Mouse (Mus musculus) heart, adult 11 months (tissue): ENCODE measurements around the gene Zfyve19.

Experiments used
- DNase-seq: peaks from one replicate; pipeline ENCODE4 v3.0.0; 2022

The Zfyve19 gene

DNA sequence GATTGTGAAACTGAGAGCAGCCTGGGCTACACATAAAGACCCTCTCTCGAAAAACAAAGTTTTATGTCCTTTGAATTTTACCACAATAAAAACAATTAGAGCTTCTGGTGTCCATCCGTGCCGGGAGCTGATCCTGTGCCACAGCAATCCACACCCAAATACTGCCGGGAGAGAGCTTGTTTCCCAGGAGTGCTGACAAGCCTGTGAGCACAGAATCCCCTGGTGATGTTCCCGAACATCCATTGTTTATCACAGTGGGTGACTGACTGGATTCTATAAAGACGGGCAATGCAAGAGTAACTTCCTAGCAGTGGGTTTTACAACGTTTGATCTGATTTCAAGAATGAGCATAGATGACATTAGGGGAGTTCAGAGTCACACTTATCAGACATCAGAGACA lies 46.6 kb downstream of the Zfyve19 start:
- no peak for DNase-seq

DNA sequence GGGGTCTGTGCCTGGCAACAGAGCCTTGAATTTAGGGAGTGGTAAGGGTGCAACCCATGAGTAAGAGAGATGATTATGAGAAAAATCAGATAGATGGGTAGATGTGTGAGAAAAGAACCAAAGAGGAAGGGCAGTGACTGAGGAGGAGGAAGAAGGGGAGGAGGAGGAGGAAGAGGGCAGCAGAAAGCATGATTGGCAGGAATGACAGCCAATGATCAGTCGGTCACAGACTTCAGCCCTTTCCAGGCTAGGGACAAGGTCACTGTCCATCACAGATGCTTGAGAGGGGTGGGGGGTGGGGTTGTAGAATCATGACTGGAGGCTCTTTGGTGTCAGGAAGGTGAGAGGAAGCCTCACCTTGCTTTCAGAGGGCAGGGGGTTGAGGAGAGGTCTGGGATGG lies 52.1 kb downstream of the Zfyve19 start:
- DNase-seq = no peak

DNA sequence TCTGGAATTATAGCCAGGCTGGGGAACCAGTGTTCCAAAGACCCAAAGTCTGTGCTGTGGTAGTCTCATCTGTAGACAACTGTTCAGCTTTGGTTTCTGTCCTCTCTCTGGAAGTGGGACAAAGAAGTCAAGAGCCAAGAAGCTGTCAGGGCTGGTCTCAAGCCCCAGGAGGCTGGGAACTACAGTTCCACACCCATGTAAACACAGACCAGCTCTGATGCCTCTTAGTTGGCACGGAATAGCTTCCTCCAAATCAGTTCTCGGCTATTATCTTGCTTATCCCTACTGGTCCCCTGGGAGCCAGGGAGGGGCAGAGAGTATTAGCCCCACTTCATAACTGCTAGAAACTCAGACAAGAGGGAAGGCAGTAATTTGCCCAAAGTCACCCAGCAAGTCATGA lies 52.9 kb downstream of the Zfyve19 start:
- DNase-seq = no peak

DNA sequence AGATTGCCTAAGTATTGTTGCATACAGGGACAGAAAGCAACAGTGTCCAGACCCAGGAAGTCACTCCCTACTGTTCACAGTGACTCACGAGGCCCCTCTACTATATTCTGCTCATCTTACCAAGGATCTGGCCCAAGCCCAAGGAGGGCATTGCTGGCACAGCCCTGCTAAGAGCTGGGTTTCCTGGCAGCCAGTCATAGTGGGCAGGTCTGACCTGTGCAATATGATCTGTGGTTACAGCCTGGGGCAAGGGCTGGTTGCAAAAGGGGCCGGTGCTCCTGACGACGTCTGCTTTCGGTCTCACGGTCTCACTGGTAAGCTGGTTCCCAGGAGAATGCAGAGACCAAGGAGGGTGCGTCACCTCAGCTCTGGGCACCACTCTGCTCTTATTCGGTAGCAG lies 54.6 kb downstream of the Zfyve19 start:
- DNase-seq = peak; percentile 95

DNA sequence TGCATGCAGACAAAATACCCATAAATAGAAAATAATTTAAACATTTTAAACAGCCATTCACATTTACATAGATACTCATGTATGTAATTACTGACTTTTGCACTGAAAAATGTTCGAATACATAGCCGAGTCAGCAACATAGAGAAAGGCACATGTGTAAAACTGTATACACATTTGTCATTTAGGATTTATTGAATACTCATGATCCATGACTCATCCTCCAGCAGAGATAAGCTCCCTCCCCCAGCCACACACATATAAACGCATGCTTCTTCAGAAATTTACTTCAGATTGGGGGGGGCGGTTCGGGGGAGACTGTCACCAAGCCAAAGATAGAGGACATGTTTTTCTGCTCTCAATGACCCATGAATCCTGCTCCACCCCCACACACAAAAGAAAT lies 55.4 kb downstream of the Zfyve19 start:
- no peak for DNase-seq
